Mouse (Mus musculus): ENCODE data around the gene Vmn1r36. TPM values are rescaled to one million over a fixed set of nuclear protein-coding genes. Genes with fewer than 3 reads are reported as not detected.
"Not testable (repeated sequence)": the region's sequence is repeated elsewhere in the genome, so short reads cannot be mapped to it uniquely, and the experiment has no call there.

Gene Vmn1r36
- not detected in 2 replicates for total RNA-seq (2014; rRNA removed)
- polyA plus RNA-seq (2012; rRNA removed) = not detected in 2 replicates

- not testable (repeated sequence) for H3K27me3 ChIP-seq (ENCODE audit: control insufficient read depth, insufficient read depth, low read length); H3K4me1 ChIP-seq (ENCODE audit: control insufficient read depth, insufficient read depth, low read length); H3K27ac ChIP-seq (replicated peaks; ENCODE audit: insufficient read depth, low read depth, low read length); H3K4me3 ChIP-seq (ENCODE audit: insufficient read depth, low read depth, low read length); H3K79me2 ChIP-seq (ENCODE audit: control insufficient read depth, insufficient read depth, low read length); H3K9ac ChIP-seq (ENCODE audit: low read depth, low read length); DNase-seq (ENCODE audit: extremely low read depth, low read depth, low spot score); H3K36me3 ChIP-seq (ENCODE audit: control insufficient read depth, insufficient read depth, low read length)
- 61% methylated on average over 2 of the region's 2 CpGs for WGBS
Observed at GRCm38 (mm10) chr6:66719068-66719467, at the start of gene Vmn1r36. Gene Vmn1r36, minus strand, starts transcription at chr6:66719168.

DNA sequence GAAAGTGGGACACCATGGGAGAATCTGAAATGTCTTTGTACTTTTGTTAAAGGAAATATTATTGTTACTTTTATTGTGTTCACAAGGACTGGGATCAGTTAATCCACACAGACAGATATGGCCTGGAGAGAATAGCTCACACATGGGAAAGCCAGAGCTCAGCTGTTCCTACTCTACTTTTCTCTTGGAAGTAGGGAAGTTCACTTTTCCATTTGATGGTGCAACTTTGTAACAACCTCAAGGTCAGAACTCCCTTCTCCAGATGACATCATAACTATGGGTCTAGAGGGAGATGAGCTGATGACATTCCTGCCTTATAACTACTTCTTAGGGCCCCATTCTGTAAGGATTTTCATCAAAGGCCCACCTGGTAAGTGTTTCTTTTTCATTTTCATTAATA lies 10.1 kb upstream of the Vmn1r36 start, which contains the start of gene Vmn1r37:
Gene Vmn1r37, plus strand, starts transcription at position 301 of the 400 bp plus-strand sequence.
- not testable (repeated sequence) for H3K27me3 ChIP-seq (ENCODE audit: control insufficient read depth, insufficient read depth, low read length); H3K27ac ChIP-seq (replicated peaks; ENCODE audit: insufficient read depth, low read depth, low read length); H3K36me3 ChIP-seq (ENCODE audit: control insufficient read depth, insufficient read depth, low read length); H3K4me3 ChIP-seq (ENCODE audit: insufficient read depth, low read depth, low read length); H3K9ac ChIP-seq (ENCODE audit: low read depth, low read length); H3K79me2 ChIP-seq (ENCODE audit: control insufficient read depth, insufficient read depth, low read length); H3K4me1 ChIP-seq (ENCODE audit: control insufficient read depth, insufficient read depth, low read length); DNase-seq (ENCODE audit: extremely low read depth, low read depth, low spot score)

DNA sequence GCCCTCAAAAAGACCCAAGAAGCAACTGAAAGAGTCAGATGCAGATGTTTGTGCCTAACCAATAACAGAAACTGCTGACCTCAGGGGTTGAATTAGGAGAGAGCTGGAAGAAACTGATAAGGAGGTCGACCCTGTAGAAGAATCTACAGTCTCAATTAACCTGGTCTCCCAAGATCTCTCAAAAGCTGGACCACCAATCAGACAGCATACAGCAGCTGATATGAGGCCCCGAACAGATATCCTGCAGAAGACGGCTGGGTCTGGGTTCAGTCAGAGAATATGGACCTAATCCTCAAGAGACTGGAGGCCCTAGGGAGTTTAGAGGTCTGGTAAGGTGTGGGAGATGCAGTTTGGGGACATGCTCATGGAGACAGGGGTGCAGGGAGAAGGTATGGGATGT lies 5.1 kb downstream of the Vmn1r36 start:
- WGBS = 69% methylated on average over 3 of the region's 3 CpGs
- Histone ChIP-seq H3K4me1 (ENCODE audit: control insufficient read depth, insufficient read depth, low read length) (no peaks in the 10 kb centered on the region), H3K36me3 (ENCODE audit: control insufficient read depth, insufficient read depth, low read length) (no peaks in the 10 kb centered on the region), H3K9ac (ENCODE audit: low read depth, low read length) (no peak overlapping the region), H3K79me2 (ENCODE audit: control insufficient read depth, insufficient read depth, low read length) (no peaks in the 10 kb centered on the region), H3K27me3 (ENCODE audit: control insufficient read depth, insufficient read depth, low read length) (no peaks in the 10 kb centered on the region), H3K4me3 (ENCODE audit: insufficient read depth, low read depth, low read length) (no peak overlapping the region), H3K27ac (replicated peaks; ENCODE audit: insufficient read depth, low read depth, low read length) (no peak overlapping the region)
- DNase-seq (ENCODE audit: extremely low read depth, low read depth, low spot score) = no peak
- TF ChIP-seq POLR2A (IDR thresholded peaks at IDR 0.05; ENCODE audit: extremely low read depth, insufficient read depth, low read length) (no peak), CTCF (IDR thresholded peaks at IDR 0.05; ENCODE audit: low read depth, low read length) (no peak)

GRCm38 (mm10) chr6:66708901-66709300 lies 10.1 kb downstream of the Vmn1r36 start:
- H3K27me3 ChIP-seq (ENCODE audit: control insufficient read depth, insufficient read depth, low read length) = no peaks in the 10 kb centered on the region
- no peak overlapping the region for H3K27ac ChIP-seq (replicated peaks; ENCODE audit: insufficient read depth, low read depth, low read length)
- no peaks in the 10 kb centered on the region for H3K4me1 ChIP-seq (ENCODE audit: control insufficient read depth, insufficient read depth, low read length)
- no peaks in the 10 kb centered on the region for H3K79me2 ChIP-seq (ENCODE audit: control insufficient read depth, insufficient read depth, low read length)
- H3K9ac ChIP-seq (ENCODE audit: low read depth, low read length) = no peak overlapping the region
- no peaks in the 10 kb centered on the region for H3K36me3 ChIP-seq (ENCODE audit: control insufficient read depth, insufficient read depth, low read length)
- TF ChIP-seq CTCF (IDR thresholded peaks at IDR 0.05; ENCODE audit: low read depth, low read length) = no peak
- no peak for TF ChIP-seq POLR2A (IDR thresholded peaks at IDR 0.05; ENCODE audit: extremely low read depth, insufficient read depth, low read length)
- H3K4me3 ChIP-seq (ENCODE audit: insufficient read depth, low read depth, low read length) = no peak overlapping the region
- no peak for DNase-seq (ENCODE audit: extremely low read depth, low read depth, low spot score)

DNA sequence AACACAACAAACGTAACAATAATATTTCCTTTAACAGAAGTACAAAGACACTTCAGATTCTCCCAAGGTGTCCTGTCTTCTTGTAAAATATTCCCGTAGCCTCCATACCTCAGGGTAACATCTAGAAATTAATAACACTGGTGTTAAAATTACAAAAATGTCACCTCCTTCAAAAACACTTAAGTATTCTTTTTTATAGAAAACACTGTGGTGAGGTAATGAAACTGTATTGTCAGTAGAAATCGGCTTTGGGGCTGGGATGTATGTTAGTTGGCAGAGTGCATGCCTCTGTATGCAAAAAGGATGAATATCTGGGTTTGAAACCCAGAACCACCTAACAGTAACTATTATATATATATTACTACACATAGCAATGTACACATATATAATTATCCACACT lies 33.2 kb downstream of the Vmn1r36 start, which contains the start of gene Vmn1r35:
Gene Vmn1r35, minus strand, starts transcription at position 101 of the 400 bp plus-strand sequence.
- 81% methylated on average over 3 of the region's 3 CpGs for WGBS
- TF ChIP-seq POLR2A (IDR thresholded peaks at IDR 0.05; ENCODE audit: extremely low read depth, insufficient read depth, low read length) (no peak), CTCF (IDR thresholded peaks at IDR 0.05; ENCODE audit: low read depth, low read length) (no peak)
- H3K79me2 ChIP-seq (ENCODE audit: control insufficient read depth, insufficient read depth, low read length) = no peaks in the 10 kb centered on the region

More for the DNA sequence above, 33.2 kb downstream of the Vmn1r36 start, which contains the start of gene Vmn1r35:
- Histone ChIP-seq H3K4me1 (ENCODE audit: control insufficient read depth, insufficient read depth, low read length) (no peaks in the 10 kb centered on the region), H3K27ac (replicated peaks; ENCODE audit: insufficient read depth, low read depth, low read length) (no peak within 1 kb of the TSS), H3K4me3 (ENCODE audit: insufficient read depth, low read depth, low read length) (no peak within 1 kb of the TSS), H3K36me3 (ENCODE audit: control insufficient read depth, insufficient read depth, low read length) (no peaks in the 10 kb centered on the region), H3K9ac (ENCODE audit: low read depth, low read length) (no peak within 1 kb of the TSS), H3K27me3 (ENCODE audit: control insufficient read depth, insufficient read depth, low read length) (no peaks in the 10 kb centered on the region)
- no peak for DNase-seq (ENCODE audit: extremely low read depth, low read depth, low spot score)

Other genes with a start within 250 kb of the Vmn1r36 start
- gene Mad2l1, start 183.8 kb downstream of the Vmn1r36 start, total RNA-seq (2014; rRNA removed) = 2.1 and 4.6 TPM in 2 replicates
- gene Mad2l1, start 183.8 kb downstream of the Vmn1r36 start, polyA plus RNA-seq (2012; rRNA removed) = 0.57 and 0.65 TPM in 2 replicates
- gene Vmn1r32, start 159.1 kb downstream of the Vmn1r36 start, total RNA-seq (2014; rRNA removed) = not detected in 2 replicates
- gene Vmn1r32, start 159.1 kb downstream of the Vmn1r36 start, polyA plus RNA-seq (2012; rRNA removed) = not detected in 2 replicates
- gene Vmn1r33, start 100.9 kb downstream of the Vmn1r36 start, total RNA-seq (2014; rRNA removed) = not detected in 2 replicates
- not detected in 2 replicates for gene Vmn1r33, start 100.9 kb downstream of the Vmn1r36 start, polyA plus RNA-seq (2012; rRNA removed)
- not detected in 2 replicates for gene Vmn1r34, start 75.3 kb downstream of the Vmn1r36 start, total RNA-seq (2014; rRNA removed)
- not detected in 2 replicates for gene Vmn1r34, start 75.3 kb downstream of the Vmn1r36 start, polyA plus RNA-seq (2012; rRNA removed)
- not detected in 2 replicates for gene Vmn1r35, start 33.3 kb downstream of the Vmn1r36 start, total RNA-seq (2014; rRNA removed)
- not detected in 2 replicates for gene Vmn1r35, start 33.3 kb downstream of the Vmn1r36 start, polyA plus RNA-seq (2012; rRNA removed)
- not detected in 2 replicates for gene Vmn1r37, start 10.2 kb upstream of the Vmn1r36 start, total RNA-seq (2014; rRNA removed)
- not detected in 2 replicates for gene Vmn1r37, start 10.2 kb upstream of the Vmn1r36 start, polyA plus RNA-seq (2012; rRNA removed)
- gene Vmn1r38, start 63.5 kb upstream of the Vmn1r36 start, total RNA-seq (2014; rRNA removed) = not detected in 2 replicates
- gene Vmn1r38, start 63.5 kb upstream of the Vmn1r36 start, polyA plus RNA-seq (2012; rRNA removed) = not detected in 2 replicates
- not detected in 2 replicates for gene Vmn1r39, start 91.4 kb upstream of the Vmn1r36 start, total RNA-seq (2014; rRNA removed)
- gene Vmn1r39, start 91.4 kb upstream of the Vmn1r36 start, polyA plus RNA-seq (2012; rRNA removed) = not detected in 2 replicates
- 24.4 and 28.7 TPM in 2 replicates for gene Gng12, start 177.2 kb upstream of the Vmn1r36 start, total RNA-seq (2014; rRNA removed)
- 14.1 and 18.7 TPM in 2 replicates for gene Gng12, start 177.2 kb upstream of the Vmn1r36 start, polyA plus RNA-seq (2012; rRNA removed)